Mouse (Mus musculus): Measurements from ENCODE around the gene Hipk3.
A peak's percentile ranks its signal among the peaks of the same experiment; 100 is the strongest.

Hipk3 gene

GRCm38 (mm10) chr2:104493951-104494800 lies at the start of gene Hipk3:
TSS of gene Hipk3 (minus strand) at chr2:104494446.
- peak; percentile 85 to 88 for DNase-seq

GRCm38 (mm10) chr2:104540286-104540685 lies 46.0 kb upstream of the Hipk3 start:
- no peak for DNase-seq

GRCm38 (mm10) chr2:104534751-104535150 lies 40.5 kb upstream of the Hipk3 start:
- DNase-seq: no peak

GRCm38 (mm10) chr2:104532548-104532947 lies 38.3 kb upstream of the Hipk3 start:
- peak in 1 of 2 experiments; percentile 23 for DNase-seq

GRCm38 (mm10) chr2:104526559-104526958 lies 32.3 kb upstream of the Hipk3 start:
- DNase-seq: no peak

GRCm38 (mm10) chr2:104525506-104525905 lies 31.3 kb upstream of the Hipk3 start:
- peak; percentile 73 to 82 for DNase-seq

GRCm38 (mm10) chr2:104511622-104512021 lies 17.4 kb upstream of the Hipk3 start:
- DNase-seq: no peak

GRCm38 (mm10) chr2:104502388-104502787 lies 8.1 kb upstream of the Hipk3 start:
- peak in 1 of 2 experiments; percentile 36 for DNase-seq

GRCm38 (mm10) chr2:104501091-104501490 lies 6.8 kb upstream of the Hipk3 start:
- no peak for DNase-seq

- DNase-seq: no peak
These were observed 3.5 kb upstream of the Hipk3 start for GRCm38 (mm10) chr2:104497771-104498170.

GRCm38 (mm10) chr2:104497231-104497630 lies 3.0 kb upstream of the Hipk3 start:
- DNase-seq: no peak

GRCm38 (mm10) chr2:104496206-104496605 lies 2.0 kb upstream of the Hipk3 start:
- no peak for DNase-seq

GRCm38 (mm10) chr2:104494801-104495185 lies 547 bp upstream of the Hipk3 start:
- DNase-seq: peak in 1 of 2 experiments; percentile 8

GRCm38 (mm10) chr2:104493021-104493950 lies 960 bp downstream of the Hipk3 start:
- peak; percentile 86 to 87 for DNase-seq

- DNase-seq: no peak
These were observed 2.9 kb downstream of the Hipk3 start for GRCm38 (mm10) chr2:104491221-104491795.

GRCm38 (mm10) chr2:104490761-104491160 lies 3.5 kb downstream of the Hipk3 start:
- no peak for DNase-seq

GRCm38 (mm10) chr2:104489851-104490250 lies 4.4 kb downstream of the Hipk3 start:
- DNase-seq: no peak

GRCm38 (mm10) chr2:104484438-104484837 lies 9.8 kb downstream of the Hipk3 start:
- no peak for DNase-seq

- peak in 1 of 2 experiments; percentile 25 for DNase-seq
These were observed 12.1 kb downstream of the Hipk3 start for GRCm38 (mm10) chr2:104482156-104482555.

- no peak for DNase-seq
These were observed 15.2 kb downstream of the Hipk3 start for GRCm38 (mm10) chr2:104479054-104479453.

GRCm38 (mm10) chr2:104477398-104478015 lies 16.7 kb downstream of the Hipk3 start:
- DNase-seq: no peak

GRCm38 (mm10) chr2:104472056-104472455 lies 22.2 kb downstream of the Hipk3 start:
- no peak for DNase-seq

GRCm38 (mm10) chr2:104471161-104471560 lies 23.1 kb downstream of the Hipk3 start:
- DNase-seq: no peak

Data from lung, adult 18-20 months (tissue).